Mouse (Mus musculus) right cerebral cortex, adult 18-20 months (tissue): ENCODE results near the gene Dhrs1.

Source experiments
- DNase-seq: peaks from one replicate; pipeline ENCODE4 v3.0.0; 2022; ENCODE audit warnings: mixed read lengths

The Dhrs1 gene

GRCm38 (mm10) chr14:55721076-55721475 lies 24.4 kb downstream of the Dhrs1 start:
- no peak for DNase-seq

GRCm38 (mm10) chr14:55720666-55721065 lies 24.8 kb downstream of the Dhrs1 start:
- no peak for DNase-seq

- DNase-seq, result no peak
Observed at GRCm38 (mm10) chr14:55719737-55720136, 25.8 kb downstream of the Dhrs1 start.

DNA sequence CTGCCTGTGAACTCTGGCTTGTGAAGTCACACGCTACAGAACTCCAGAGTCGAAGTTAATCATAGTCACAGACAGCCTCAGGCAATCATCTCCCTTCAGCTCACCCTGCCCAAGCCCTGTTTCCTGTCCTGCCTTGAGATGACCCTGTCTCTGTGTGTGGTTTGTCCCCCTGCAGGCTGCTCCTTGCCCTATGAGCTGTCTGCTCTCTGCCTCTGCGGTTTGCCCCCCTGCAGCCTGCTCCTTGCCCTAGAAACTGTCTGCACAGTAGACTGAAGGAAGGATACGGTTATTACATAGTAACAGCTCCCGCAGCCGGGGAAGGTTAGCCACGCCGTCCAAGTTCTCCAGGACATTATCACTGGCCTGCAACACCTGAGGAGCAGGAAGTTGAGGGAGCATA lies 28.6 kb downstream of the Dhrs1 start:
- DNase-seq, result no peak

GRCm38 (mm10) chr14:55716271-55716670 lies 29.2 kb downstream of the Dhrs1 start:
- no peak for DNase-seq

- DNase-seq, result no peak
Observed at GRCm38 (mm10) chr14:55714893-55715292, 30.6 kb downstream of the Dhrs1 start.

DNA sequence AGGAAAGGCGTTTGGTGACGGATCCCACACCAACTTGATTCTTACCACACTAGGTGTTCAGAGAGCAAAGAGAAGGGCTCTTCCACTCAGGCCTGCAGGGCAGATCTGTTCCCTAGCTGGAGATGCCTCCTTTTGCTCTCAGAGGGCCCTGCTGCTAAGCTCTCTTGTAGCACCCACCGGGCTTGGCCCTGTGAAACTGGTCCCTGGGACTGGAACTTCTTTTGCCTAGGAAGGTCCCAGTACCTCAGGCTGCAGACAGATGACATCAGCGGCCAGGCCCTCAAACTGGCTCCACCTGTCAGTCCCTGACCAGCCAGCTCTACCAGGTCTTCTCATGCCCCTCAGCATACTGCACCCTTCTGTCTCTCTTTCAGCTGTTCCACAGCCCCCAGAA lies 31.8 kb downstream of the Dhrs1 start, which contains the start of gene Tgm1:
Tgm1 (minus strand) TSS at position 198 of the 394 bp plus-strand sequence.
- DNase-seq, result no peak

DNA sequence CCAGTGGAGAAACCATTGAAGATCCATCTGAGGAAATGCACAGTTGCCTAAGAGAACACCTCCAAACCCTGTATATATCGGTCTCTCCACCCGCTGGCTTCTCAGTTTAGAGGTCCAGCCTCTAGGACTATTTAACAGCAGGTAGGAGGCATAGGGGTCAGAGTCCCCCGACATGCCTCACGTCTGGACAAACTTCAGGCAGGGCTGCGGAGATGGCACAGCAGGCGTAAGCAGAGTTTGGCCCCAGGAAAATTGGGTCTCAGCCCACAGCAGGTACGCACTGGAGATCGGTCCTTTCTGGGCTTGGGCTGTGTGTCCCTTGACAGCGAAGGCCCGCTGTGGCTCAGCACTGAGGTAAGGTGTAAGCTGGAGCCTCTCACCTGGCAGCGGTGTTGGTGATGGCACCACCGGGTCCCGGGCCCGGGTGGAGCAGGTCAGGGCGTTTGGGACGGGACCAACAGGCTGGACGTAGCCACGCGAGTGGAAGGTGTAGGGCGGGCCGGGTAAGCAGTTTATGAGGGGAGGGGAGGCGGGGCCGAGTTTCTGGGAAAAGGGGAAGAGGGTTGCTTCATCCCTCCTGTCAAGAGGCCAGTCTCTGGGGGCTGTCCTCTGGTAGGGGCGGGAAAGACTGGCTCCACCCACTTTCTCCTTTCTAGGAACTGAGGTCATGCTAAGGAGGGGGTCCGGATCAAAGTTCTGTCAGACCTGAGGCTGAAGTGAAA lies 32.3 kb downstream of the Dhrs1 start:
- no peak for DNase-seq

GRCm38 (mm10) chr14:55711786-55712185 lies 33.7 kb downstream of the Dhrs1 start:
- DNase-seq, result no peak

DNA sequence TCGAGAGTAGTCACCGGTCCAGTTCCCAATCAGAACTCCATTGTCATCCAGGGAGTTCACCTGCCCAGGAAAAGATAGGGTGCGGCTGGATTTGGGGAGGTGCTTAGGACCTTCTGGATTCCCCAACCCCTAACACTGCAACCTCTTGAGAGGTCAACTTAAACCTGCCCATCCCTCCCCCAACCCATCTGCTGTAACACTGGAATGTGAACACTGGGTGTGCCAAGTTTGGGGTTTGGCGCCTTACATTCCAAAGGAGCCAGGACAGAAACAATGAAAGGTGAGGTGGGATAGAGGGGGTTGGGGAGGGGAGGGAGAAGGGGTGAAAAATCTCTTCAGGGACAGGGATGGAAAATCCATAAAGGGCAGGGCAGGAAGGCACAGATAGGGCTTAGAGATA lies 36.0 kb downstream of the Dhrs1 start:
- DNase-seq, result no peak

DNA sequence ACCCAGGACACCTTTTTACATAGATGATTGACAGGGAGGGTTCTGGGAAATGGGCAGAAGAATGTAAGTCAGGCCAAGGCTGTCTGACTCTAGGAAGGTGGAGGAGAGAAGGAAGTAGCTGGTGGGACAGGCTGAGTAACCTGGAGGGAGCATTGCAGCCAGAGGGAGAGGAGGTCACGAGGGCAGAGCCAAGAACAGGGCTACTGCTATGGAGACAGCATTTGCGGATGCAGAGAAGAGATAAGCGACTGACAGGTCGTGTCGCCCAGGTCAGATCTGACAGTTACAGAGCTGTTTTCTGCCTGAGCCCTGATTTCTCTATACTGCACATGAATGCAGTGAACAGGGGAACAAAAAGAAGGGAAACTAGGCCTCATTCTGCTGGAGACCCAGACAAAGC lies 38.1 kb downstream of the Dhrs1 start:
- DNase-seq, result no peak

DNA sequence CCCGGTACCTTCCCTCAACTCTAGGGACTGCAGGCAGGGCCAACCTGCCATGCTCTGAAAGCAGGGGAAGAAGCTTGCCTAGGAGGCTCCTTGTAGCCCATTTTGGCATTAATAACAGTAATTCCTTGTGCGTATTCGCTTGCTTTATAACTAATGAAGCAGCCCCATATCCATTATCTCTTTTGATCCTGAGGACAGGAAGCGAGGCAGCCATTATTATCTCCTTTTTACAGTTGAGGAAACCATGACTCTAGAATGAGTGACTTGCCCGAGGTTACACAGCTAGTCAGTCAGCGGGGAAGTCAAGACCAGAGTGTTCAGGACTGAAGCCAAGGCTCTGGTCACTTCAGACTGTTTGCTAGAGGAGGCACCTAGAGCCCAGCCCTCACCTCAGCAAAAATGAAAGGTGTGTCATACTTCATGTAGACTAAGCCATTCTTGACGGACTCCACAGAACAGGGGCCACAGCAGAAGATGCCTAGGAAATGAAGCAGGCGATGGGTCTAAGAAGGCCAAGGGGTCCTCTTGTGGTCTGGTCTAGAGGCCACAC lies 39.4 kb downstream of the Dhrs1 start:
- no peak for DNase-seq

GRCm38 (mm10) chr14:55702761-55703160 lies 42.7 kb downstream of the Dhrs1 start:
- no peak for DNase-seq

DNA sequence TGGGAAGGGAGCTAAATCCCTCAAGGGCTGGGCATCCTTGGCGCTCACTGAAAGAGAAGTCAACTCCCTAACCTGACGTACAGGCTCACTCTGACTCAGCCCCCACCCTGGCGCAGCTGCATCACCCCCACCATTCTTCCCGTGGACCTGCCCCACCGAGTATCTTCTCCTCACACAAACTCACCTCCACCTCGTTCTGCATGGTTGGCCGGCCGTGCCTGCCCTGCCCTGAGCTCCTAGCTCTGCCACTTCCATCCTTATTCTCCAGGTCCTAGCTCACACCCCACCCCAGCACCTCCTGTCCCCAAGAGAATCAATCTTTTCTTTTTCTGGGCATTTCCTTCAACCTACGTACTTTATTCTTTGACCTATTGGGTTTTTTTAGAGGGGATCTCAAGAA lies 44.4 kb downstream of the Dhrs1 start:
- DNase-seq, result no peak

DNA sequence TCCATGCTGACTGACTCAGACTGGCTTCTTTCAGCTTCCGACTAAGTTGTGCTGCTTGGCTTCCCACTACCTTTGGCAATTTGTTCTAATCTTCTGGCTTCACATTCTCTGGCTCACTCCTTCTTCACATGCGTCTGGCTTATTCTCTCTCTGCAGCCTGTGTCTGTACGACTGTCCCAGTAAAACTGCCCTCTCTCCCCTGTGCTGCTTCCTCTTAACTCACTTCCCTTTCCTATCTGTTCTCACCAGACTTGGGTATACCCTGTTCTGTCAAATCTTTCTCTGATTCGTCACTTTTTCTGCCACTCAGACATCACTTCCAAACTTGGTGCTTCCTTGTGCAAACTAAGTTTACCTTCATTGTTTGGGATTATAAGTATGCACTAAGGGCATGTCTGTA lies 48.3 kb downstream of the Dhrs1 start:
- no peak for DNase-seq

- no peak for DNase-seq
Observed at GRCm38 (mm10) chr14:55689433-55689832, 56.1 kb downstream of the Dhrs1 start.
